Mouse (Mus musculus) spleen, adult 2 months (tissue): ENCODE results near the gene Nectin2.
A peak's percentile ranks its signal among the peaks of the same experiment; 100 is the strongest.

ENCODE experiments used
- CTCF ChIP-seq: fragments of 200-500 bp; IDR thresholded peaks from 2 replicates; pipeline ENCODE4 v1.5.1; 2011; ENCODE audit warnings: mild to moderate bottlenecking, inconsistent platforms; ENCODE audit not compliant: insufficient read depth, insufficient read length, insufficient replicate concordance; ENCODE audit errors: extremely low read depth
- POLR2A ChIP-seq: fragments of 200-500 bp; IDR thresholded peaks from 2 replicates; pipeline ENCODE4 v1.6.1; 2011; ENCODE audit warnings: low read depth, low read length, inconsistent platforms

- TF ChIP-seq CTCF (0 out of 2 replicates have a peak, but pooled peaks have one; percentile 27), POLR2A (no peak)
These were observed 52.1 kb downstream of the Nectin2 start for GRCm38 (mm10) chr7:19697949-19698906.
